Mouse (Mus musculus) lung, embryonic 16.5 days (tissue): ENCODE data around the gene Selenbp1. TPM values are rescaled to one million over a fixed set of nuclear protein-coding genes. Genes with fewer than 3 reads are reported as not detected.

Source experiments
- ATAC-seq: fragments of 200-750 bp; cut with Nextera tagmentation; 2 replicates; pipeline ENCODE4 v1.8.0; 2017; ENCODE audit warnings: low read depth, mild to moderate bottlenecking, moderate library complexity
- H3K27ac ChIP-seq: fragments of 300-500 bp; sonication (generic); 2 replicates; pipeline ENCODE4 v1.5.1; 2014; ENCODE audit warnings: mild to moderate bottlenecking, control low read depth, low read length
- H3K27me3 ChIP-seq: fragments of 300-500 bp; sonication (generic); 2 replicates; pipeline ENCODE4 v1.6.1; 2014; ENCODE audit warnings: low read depth, low read length, mixed read lengths; ENCODE audit not compliant: control insufficient read depth, insufficient read depth
- H3K36me3 ChIP-seq: fragments of 300-500 bp; sonication (generic); 2 replicates; pipeline ENCODE4 v1.6.1; 2014; ENCODE audit warnings: low read length; ENCODE audit not compliant: control insufficient read depth, insufficient read depth
- H3K4me1 ChIP-seq: fragments of 300-500 bp; sonication (generic); replicated peaks from 2 replicates; pipeline ENCODE4 v1.6.1; 2014; ENCODE audit warnings: low read length, mixed read lengths; ENCODE audit not compliant: control insufficient read depth, insufficient read depth
- H3K4me2 ChIP-seq: fragments of 300-500 bp; sonication (generic); 2 replicates; pipeline ENCODE4 v1.6.1; 2014; ENCODE audit warnings: low read depth, low read length, control low read depth
- H3K4me3 ChIP-seq: fragments of 300-500 bp; sonication (generic); 2 replicates; pipeline ENCODE4 v1.5.1; 2014; ENCODE audit warnings: mild to moderate bottlenecking, low read length, control low read depth
- H3K9ac ChIP-seq: fragments of 300-500 bp; sonication (generic); 2 replicates; pipeline ENCODE4 v1.6.1; 2014; ENCODE audit warnings: low read length, control low read depth
- H3K9me3 ChIP-seq: fragments of 300-500 bp; sonication (generic); 2 replicates; pipeline ENCODE4 v1.6.1; 2016; ENCODE audit warnings: low read length; ENCODE audit not compliant: control insufficient read depth
- WGBS: fragments of 180-500 bp; shearing (Covaris S2); extraction: QIAGEN DNeasy Blood & Tissue Kit; methylation state at CpG from one replicate; pipeline ENCODE4 v1.1.7; 2014; 5-methylcytosine and 5-hydroxymethylcytosine counted together
- polyA plus RNA-seq: library from polyadenylated mRNA; unstranded; fragments of >200 nt; fragmentation: Nextera tagmentation; extraction: Ambion mirVana; gene quantifications from 2 replicates; pipeline ENCODE4 v1.2.1, GENCODE M21; 2015

Selenbp1 gene
- polyA plus RNA-seq, 1 experiment from 2014 or later, result 341 TPM

- WGBS, result 97% methylated on average over 1 of the region's 1 CpGs
- no peak for ATAC-seq
- H3K36me3 ChIP-seq, result no peaks in the 10 kb centered on the region
- H3K4me2 ChIP-seq, result no peak overlapping the region
- no peaks in the 10 kb centered on the region for H3K27me3 ChIP-seq
- H3K9ac ChIP-seq, result no peak overlapping the region
- H3K9me3 ChIP-seq, result no peaks in the 10 kb centered on the region
- H3K27ac ChIP-seq, result no peak overlapping the region
- no peaks in the 10 kb centered on the region for H3K4me1 ChIP-seq
- no peak overlapping the region for H3K4me3 ChIP-seq
These were observed 32.1 kb downstream of the Selenbp1 start for GRCm38 (mm10) chr3:94964989-94965388.

- 67% methylated on average over 1 of the region's 1 CpGs for WGBS
- no peak for ATAC-seq
- H3K27ac ChIP-seq, result no peak overlapping the region
- no peaks in the 10 kb centered on the region for H3K36me3 ChIP-seq
- no peak overlapping the region for H3K4me3 ChIP-seq
- H3K9ac ChIP-seq, result no peak overlapping the region
- H3K27me3 ChIP-seq, result no peaks in the 10 kb centered on the region
- H3K9me3 ChIP-seq, result no peaks in the 10 kb centered on the region
- H3K4me2 ChIP-seq, result no peak overlapping the region
- no peaks in the 10 kb centered on the region for H3K4me1 ChIP-seq
These were observed 33.0 kb downstream of the Selenbp1 start for GRCm38 (mm10) chr3:94965878-94966277.

- no peak for ATAC-seq
- H3K27ac ChIP-seq, result no peak overlapping the region
- 65% methylated on average over 3 of the region's 3 CpGs for WGBS
- peaks cover 17% of the 10 kb centered on the region for H3K4me1 ChIP-seq
- H3K9ac ChIP-seq, result no peak overlapping the region
- no peaks in the 10 kb centered on the region for H3K9me3 ChIP-seq
- no peaks in the 10 kb centered on the region for H3K27me3 ChIP-seq
- no peak overlapping the region for H3K4me2 ChIP-seq
- H3K36me3 ChIP-seq, result 0 out of 2 replicates have a peak, but pooled peaks cover 2% of the 10 kb centered on the region
- no peak overlapping the region for H3K4me3 ChIP-seq
These were observed 39.7 kb downstream of the Selenbp1 start for GRCm38 (mm10) chr3:94972552-94972951.

- Histone ChIP-seq H3K27me3 (no peaks in the 10 kb centered on the region), H3K36me3 (0 out of 2 replicates have a peak, but pooled peaks cover 2% of the 10 kb centered on the region), H3K4me3 (no peak overlapping the region; the same call in 1 of the 2 replicates), H3K4me2 (peak overlapping the region; percentile 80), H3K27ac (no peak overlapping the region), H3K9me3 (no peaks in the 10 kb centered on the region), H3K9ac (no peak overlapping the region), H3K4me1 (peaks cover 17% of the 10 kb centered on the region)
- ATAC-seq, result no peak
- WGBS, result 75% methylated on average over 5 of the region's 5 CpGs
These were observed 40.8 kb downstream of the Selenbp1 start for GRCm38 (mm10) chr3:94973620-94974019.

DNA sequence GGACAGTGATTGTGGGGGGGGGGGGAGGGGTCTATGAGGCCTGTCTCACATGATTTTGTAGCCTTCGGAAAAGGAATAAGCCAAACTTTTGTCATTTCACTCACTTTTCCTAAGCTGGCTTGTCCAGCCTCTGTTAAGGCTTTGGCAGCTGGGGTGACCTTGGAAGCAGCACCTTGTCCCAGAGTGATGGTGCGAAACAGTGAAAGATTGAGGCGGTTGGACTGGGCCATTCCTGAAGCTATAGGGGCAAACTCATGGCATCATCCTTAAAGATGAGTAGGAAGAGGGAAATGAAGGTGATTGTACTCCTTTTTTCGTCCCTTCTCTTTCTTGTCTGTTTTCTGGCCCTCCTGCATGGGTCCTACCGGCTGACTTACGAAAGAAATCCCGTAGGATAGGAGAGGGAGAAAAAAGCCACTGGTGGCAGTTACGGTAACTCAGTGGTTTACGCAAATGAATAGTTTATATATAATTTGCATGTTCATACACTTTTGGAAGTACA lies 41.2 kb downstream of the Selenbp1 start:
- peak overlapping the region; percentile 96 for H3K9ac ChIP-seq
- no peaks in the 10 kb centered on the region for H3K9me3 ChIP-seq
- no peaks in the 10 kb centered on the region for H3K27me3 ChIP-seq
- H3K27ac ChIP-seq, result peak overlapping the region; percentile 39; the same call in 1 of the 2 replicates
- H3K36me3 ChIP-seq, result 0 out of 2 replicates have a peak, but pooled peaks cover 2% of the 10 kb centered on the region
- ATAC-seq, result peak; percentile 16
- H3K4me1 ChIP-seq, result peaks cover 17% of the 10 kb centered on the region
- 19% methylated on average over 9 of the region's 9 CpGs for WGBS
- peak overlapping the region; percentile 80 for H3K4me2 ChIP-seq
- peak overlapping the region; percentile 94 for H3K4me3 ChIP-seq

DNA sequence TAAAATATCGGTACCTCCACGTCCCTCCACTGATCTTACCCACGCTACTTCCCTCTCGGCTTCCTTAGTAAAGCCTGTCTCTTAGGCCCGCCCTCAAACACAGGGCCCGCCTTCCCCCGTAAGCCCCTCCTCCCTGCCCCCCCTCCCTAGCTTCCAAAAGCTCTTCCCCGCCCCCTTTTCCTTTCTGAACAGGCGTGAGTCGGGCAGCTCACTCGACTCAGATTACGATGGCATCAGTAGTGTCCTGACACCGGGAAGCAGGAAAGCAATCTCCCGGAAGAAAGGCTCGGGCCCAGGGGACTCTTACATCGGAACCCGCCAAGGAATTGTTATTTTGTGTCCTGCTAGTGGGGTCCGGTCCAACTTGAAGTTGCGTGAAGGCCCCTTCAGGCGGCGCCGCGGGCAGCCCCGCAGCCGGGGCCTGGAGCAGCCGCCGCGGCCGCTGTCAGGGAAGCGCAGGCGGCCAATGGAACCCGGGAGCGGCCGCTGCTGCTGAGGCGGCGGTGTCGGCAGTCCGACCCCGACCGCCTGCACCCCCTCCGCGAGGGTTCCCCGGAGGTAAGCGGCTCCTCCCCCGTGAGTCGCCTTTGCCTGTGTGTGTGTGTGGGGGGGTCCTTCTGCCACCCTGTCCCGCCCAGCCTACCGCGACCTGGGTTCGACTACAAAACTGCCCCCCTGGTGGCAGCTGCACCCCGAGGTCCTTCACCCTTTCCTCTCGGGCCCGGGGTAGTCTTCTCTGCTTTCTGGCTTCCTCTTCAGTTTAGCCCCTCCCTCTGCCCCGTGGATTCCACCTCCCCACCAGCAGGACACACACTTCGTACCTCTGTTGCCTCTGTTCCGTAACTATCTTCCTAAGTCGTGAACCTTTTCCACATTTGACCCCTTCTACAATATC lies 41.9 kb downstream of the Selenbp1 start, which contains the start of gene Pi4kb:
TSS of gene Pi4kb (plus strand) at position 204 of the 895 bp plus-strand sequence.
- Histone ChIP-seq H3K4me1 (peaks cover 17% of the 10 kb centered on the region), H3K36me3 (0 out of 2 replicates have a peak, but pooled peaks cover 2% of the 10 kb centered on the region), H3K9ac (peak within 1 kb of the TSS; percentile 96), H3K27ac (peak within 1 kb of the TSS; percentile 95), H3K4me3 (peak within 1 kb of the TSS; percentile 94), H3K27me3 (no peaks in the 10 kb centered on the region), H3K4me2 (peak within 1 kb of the TSS; percentile 80), H3K9me3 (no peaks in the 10 kb centered on the region)
- peak; percentile 94 for ATAC-seq
- 0% methylated on average over 45 of the region's 57 CpGs for WGBS

DNA sequence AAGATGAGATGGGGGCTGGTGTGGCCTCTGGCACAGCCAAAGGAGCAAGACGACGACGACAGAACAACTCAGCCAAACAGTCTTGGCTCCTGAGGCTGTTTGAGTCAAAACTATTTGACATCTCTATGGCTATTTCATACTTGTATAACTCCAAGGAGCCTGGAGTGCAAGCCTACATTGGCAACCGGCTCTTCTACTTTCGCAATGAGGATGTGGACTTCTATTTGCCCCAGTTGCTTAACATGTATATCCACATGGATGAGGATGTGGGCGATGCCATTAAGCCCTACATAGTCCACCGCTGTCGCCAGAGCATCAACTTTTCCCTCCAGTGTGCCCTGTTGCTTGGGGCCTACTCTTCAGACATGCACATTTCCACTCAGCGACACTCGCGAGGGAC lies 51.5 kb downstream of the Selenbp1 start:
- Histone ChIP-seq H3K27me3 (no peaks in the 10 kb centered on the region), H3K4me1 (peaks cover 12% of the 10 kb centered on the region), H3K27ac (no peak overlapping the region), H3K4me3 (no peak overlapping the region), H3K9me3 (no peaks in the 10 kb centered on the region), H3K9ac (no peak overlapping the region), H3K4me2 (no peak overlapping the region), H3K36me3 (peaks cover 15% of the 10 kb centered on the region)
- ATAC-seq, result no peak
- 85% methylated on average over 11 of the region's 11 CpGs for WGBS

DNA sequence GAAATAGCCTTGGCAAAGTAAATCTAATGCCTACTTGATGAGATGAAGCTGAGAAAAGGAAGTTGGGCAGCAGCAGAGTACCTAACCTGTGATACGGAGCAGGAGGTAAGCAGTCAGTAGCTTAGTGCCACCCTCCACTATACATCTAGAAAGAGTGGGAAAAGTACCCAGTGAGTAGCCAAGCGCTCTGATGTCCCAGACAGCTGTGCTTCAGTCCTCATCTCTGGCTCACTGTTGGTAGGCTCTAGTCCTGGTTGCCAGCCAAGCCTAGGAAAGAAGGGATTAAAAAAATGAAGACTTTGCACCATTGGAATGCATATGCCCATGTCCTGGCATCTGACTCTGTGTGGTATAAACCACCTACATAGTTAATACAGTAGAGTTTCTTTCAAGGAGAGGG lies 52.7 kb downstream of the Selenbp1 start:
- H3K4me1 ChIP-seq, result peaks cover 19% of the 10 kb centered on the region
- no peaks in the 10 kb centered on the region for H3K9me3 ChIP-seq
- H3K9ac ChIP-seq, result no peak overlapping the region
- no peak overlapping the region for H3K4me2 ChIP-seq
- H3K36me3 ChIP-seq, result peaks cover 14% of the 10 kb centered on the region
- H3K27me3 ChIP-seq, result no peaks in the 10 kb centered on the region
- WGBS, result 93% methylated on average over 2 of the region's 2 CpGs
- H3K4me3 ChIP-seq, result no peak overlapping the region
- no peak overlapping the region for H3K27ac ChIP-seq
- no peak for ATAC-seq

DNA sequence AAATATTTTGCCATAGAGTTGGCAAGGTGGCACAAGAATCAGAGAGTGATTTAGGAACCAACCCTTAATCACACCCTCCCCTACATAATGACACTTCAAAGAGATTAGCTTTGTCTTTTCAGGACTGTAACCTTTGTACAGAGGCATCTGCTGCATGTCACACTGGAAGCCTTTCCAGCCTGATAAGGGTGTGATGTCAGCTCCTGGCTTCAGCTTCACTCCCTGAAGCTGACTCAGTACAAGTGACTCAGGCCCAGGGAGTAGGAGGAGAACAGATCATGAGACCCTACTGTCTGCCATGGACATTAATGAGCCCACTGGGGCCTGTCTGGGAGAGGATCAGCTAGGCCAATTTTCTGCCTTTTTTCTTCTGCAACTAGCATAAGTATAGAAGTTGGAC lies 54.7 kb downstream of the Selenbp1 start:
- H3K36me3 ChIP-seq, result peaks cover 12% of the 10 kb centered on the region
- peaks cover 19% of the 10 kb centered on the region for H3K4me1 ChIP-seq
- no peak overlapping the region for H3K4me2 ChIP-seq
- no peak overlapping the region for H3K4me3 ChIP-seq
- no peak overlapping the region for H3K27ac ChIP-seq
- H3K9me3 ChIP-seq, result no peaks in the 10 kb centered on the region
- no peak overlapping the region for H3K9ac ChIP-seq
- no peaks in the 10 kb centered on the region for H3K27me3 ChIP-seq
- no peak for ATAC-seq
